Mouse (Mus musculus) midbrain, postnatal 0 days (tissue): ENCODE results near the gene Utrn. TPM values are rescaled to one million over a fixed set of nuclear protein-coding genes. Genes with fewer than 3 reads are reported as not detected.
A peak's percentile ranks its signal among the peaks of the same experiment; 100 is the strongest.

Experiments used
- ATAC-seq: fragments of 200-750 bp; cut with Nextera tagmentation; 2 replicates; pipeline ENCODE4 v1.8.0; 2017; ENCODE audit warnings: moderate number of reproducible peaks, mild to moderate bottlenecking, moderate TSS enrichment, moderate library complexity; ENCODE audit not compliant: low FRiP score
- DNase-seq: peaks from one replicate; pipeline ENCODE4 v3.0.0-alpha.2; 2015; ENCODE audit warnings: low spot score
- H3K27ac ChIP-seq: fragments of 300-500 bp; sonication (generic); 2 replicates; pipeline ENCODE4 v1.5.1; 2014; ENCODE audit warnings: low read depth, mild to moderate bottlenecking, low read length, mixed read lengths
- H3K27me3 ChIP-seq: fragments of 300-500 bp; sonication (generic); 2 replicates; pipeline ENCODE4 v1.6.1; 2014; ENCODE audit warnings: low read length, control low read depth, mixed read lengths; ENCODE audit not compliant: insufficient read depth
- H3K36me3 ChIP-seq: fragments of 300-500 bp; sonication (generic); 2 replicates; pipeline ENCODE4 v1.6.1; 2014; ENCODE audit warnings: low read length, control low read depth, mixed read lengths; ENCODE audit not compliant: insufficient read depth
- H3K4me1 ChIP-seq: fragments of 300-500 bp; sonication (generic); 2 replicates; pipeline ENCODE4 v1.6.1; 2014; ENCODE audit warnings: mild to moderate bottlenecking, control low read depth, antibody characterized with exemption, low read length, mixed read lengths; ENCODE audit not compliant: insufficient read depth
- H3K4me2 ChIP-seq: fragments of 300-500 bp; sonication (generic); 2 replicates; pipeline ENCODE4 v1.6.1; 2014; ENCODE audit warnings: low read depth, mild to moderate bottlenecking, low read length, mixed read lengths; ENCODE audit not compliant: poor library complexity, severe bottlenecking
- H3K4me3 ChIP-seq: fragments of 300-500 bp; sonication (generic); 2 replicates; pipeline ENCODE4 v1.5.1; 2014; ENCODE audit warnings: low read depth, mild to moderate bottlenecking, low read length, moderate library complexity
- H3K9ac ChIP-seq: fragments of 300-500 bp; sonication (generic); replicated peaks from 2 replicates; pipeline ENCODE4 v1.6.1; 2014; ENCODE audit warnings: mild to moderate bottlenecking, low read length, moderate library complexity, mixed read lengths; ENCODE audit not compliant: poor library complexity, severe bottlenecking
- H3K9me3 ChIP-seq: fragments of 300-500 bp; sonication (generic); 2 replicates; pipeline ENCODE4 v1.6.1; 2016; ENCODE audit warnings: low read length, control low read depth
- CTCF ChIP-seq: IDR thresholded peaks from 2 replicates; pipeline ENCODE4 v1.5.1; 2016; ENCODE audit warnings: antibody characterized with exemption, mild to moderate bottlenecking
- WGBS: fragments of 180-500 bp; shearing (Covaris S2); extraction: QIAGEN DNeasy Blood & Tissue Kit; methylation state at CpG from one replicate; pipeline ENCODE4 v1.1.7; 2014; 5-methylcytosine and 5-hydroxymethylcytosine counted together
- polyA plus RNA-seq: library from polyadenylated mRNA; unstranded; fragments of >200 nt; fragmentation: Nextera tagmentation; extraction: Ambion mirVana; gene quantifications from 2 replicates; pipeline ENCODE4 v1.2.1, GENCODE M21; 2015
- total RNA-seq: library from RNA; depleted of rRNA; stranded (reverse); fragments of >200 nt; gene quantifications from 2 replicates; pipeline ENCODE4 v1.2.3, GENCODE M21; 2014

Gene Utrn
- total and polyA plus RNA-seq, 2 experiments from 2014 or later = 15.4 to 20.6 TPM

DNA sequence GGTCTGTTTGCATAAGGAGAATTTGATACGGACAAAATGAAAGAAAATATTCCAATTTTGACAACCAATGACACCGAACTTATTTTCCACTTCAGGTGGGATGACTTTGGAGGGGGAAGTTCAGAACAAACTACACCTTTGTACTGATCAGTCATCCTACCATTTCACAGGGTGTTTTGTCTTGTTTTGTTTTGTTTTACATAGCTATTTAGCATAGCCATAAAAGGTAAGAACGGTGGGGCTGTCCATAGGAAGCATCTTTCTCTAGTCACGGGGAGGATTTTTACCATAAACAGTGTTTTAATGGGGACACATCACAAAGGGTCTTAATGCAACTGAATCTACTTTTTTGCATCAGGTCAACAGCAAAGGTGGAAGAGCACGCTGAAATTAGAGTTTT, 319.9 kb downstream of the Utrn start:
- no peak overlapping the region for H3K4me3 ChIP-seq
- no peaks in the 10 kb centered on the region for H3K36me3 ChIP-seq
- no peak overlapping the region; the same call in 1 of the 2 replicates for H3K4me2 ChIP-seq
- no peak for TF ChIP-seq CTCF
- no peaks in the 10 kb centered on the region for H3K27me3 ChIP-seq
- no peak for DNase-seq
- H3K9me3 ChIP-seq = no peaks in the 10 kb centered on the region
- WGBS = 27% methylated on average over 5 of the region's 5 CpGs
- ATAC-seq = no peak
- no peak overlapping the region for H3K9ac ChIP-seq
- H3K27ac ChIP-seq = no peak overlapping the region
- H3K4me1 ChIP-seq = peaks cover 7% of the 10 kb centered on the region

DNA sequence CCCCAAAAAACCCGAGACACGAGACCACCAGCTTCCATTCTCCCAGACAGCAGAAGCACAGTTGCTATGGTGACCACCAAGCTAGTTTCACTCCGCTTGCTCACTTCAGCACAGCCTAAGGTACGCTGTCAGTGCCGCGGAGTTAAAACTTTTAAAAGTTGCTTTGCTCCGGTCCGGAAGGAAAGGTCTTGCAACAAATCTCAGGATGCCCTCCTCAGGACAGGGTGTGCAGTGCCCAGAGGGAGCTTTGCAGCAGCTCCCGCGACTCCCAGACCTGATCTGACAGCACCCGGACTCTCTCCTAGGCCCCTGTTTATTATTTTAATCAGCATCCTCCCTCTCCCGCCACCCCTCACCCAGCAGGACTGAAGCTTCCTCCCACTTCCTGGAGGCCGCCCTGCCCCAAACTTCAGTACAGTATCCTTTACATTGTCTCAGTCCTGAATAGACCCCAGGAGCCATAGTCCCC, 320.5 kb downstream of the Utrn start:
- TF ChIP-seq CTCF = peak; percentile 28; the same call in 1 of the 2 replicates
- no peaks in the 10 kb centered on the region for H3K27me3 ChIP-seq
- peak overlapping the region; percentile 51 for H3K4me2 ChIP-seq
- peaks cover 7% of the 10 kb centered on the region for H3K4me1 ChIP-seq
- no peak overlapping the region for H3K9ac ChIP-seq
- H3K9me3 ChIP-seq = no peaks in the 10 kb centered on the region
- DNase-seq = peak; percentile 75
- H3K4me3 ChIP-seq = peak overlapping the region; percentile 25; the same call in 1 of the 2 replicates
- WGBS = 1% methylated on average over 13 of the region's 13 CpGs
- no peak overlapping the region for H3K27ac ChIP-seq
- H3K36me3 ChIP-seq = no peaks in the 10 kb centered on the region
- peak; percentile 83 for ATAC-seq

DNA sequence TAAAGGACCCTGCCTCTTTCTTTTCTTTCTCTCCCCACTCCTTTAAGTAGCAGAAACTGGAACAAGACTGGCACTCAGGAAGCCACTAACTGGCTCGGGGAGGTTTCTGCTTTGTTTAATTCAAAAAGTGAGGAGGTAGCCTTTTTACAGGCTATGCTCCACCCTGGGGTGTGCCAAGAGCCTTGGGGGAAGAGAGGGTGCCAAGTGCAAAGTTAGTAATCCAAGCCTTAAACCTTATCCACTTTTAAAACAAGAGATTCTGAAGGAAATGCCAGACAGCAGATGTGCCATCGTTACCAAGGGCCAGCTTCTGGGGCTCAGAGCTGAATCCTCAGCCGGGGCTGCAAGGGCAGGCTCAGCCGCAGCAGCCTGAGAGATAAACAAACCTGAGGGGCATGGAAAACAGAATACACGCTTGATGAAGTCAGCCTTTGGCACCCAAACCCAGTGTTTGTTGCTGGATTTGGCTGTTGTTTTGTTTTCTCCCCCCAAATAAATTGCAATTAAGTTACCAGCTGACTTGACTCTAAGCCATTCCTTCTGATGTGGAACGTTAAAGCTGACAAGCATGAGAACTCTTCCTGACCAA, 322.0 kb downstream of the Utrn start:
- H3K4me3 ChIP-seq = no peak overlapping the region
- ATAC-seq (no peak), DNase-seq (peak; percentile 50)
- H3K4me1 ChIP-seq = peaks cover 7% of the 10 kb centered on the region
- no peaks in the 10 kb centered on the region for H3K27me3 ChIP-seq
- no peak overlapping the region for H3K27ac ChIP-seq
- 43% methylated on average over 6 of the region's 6 CpGs for WGBS
- H3K4me2 ChIP-seq = peak overlapping the region; percentile 28; the same call in 1 of the 2 replicates
- TF ChIP-seq CTCF = no peak
- no peaks in the 10 kb centered on the region for H3K36me3 ChIP-seq
- H3K9ac ChIP-seq = no peak overlapping the region
- H3K9me3 ChIP-seq = no peaks in the 10 kb centered on the region

DNA sequence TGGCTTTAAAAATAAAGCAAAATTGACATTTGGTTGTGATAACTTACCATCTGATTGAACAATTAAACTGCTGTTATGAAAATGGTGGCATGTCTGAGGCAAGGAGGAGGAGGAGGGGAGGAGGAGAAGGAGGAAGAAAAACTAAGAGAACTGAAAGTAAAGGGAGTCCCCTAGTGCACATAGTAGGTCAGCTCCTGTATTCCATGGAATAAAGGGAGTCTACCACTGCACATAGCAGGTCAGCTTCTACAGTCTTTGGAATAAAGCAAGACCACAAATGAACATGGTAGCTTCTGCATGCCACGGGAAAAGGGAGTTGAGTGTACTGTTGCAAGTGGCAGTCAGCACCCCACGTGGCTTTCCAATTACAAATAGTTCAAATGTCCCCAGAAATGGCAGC, 323.7 kb downstream of the Utrn start:
- no peak overlapping the region for H3K4me3 ChIP-seq
- no peak overlapping the region for H3K9ac ChIP-seq
- no peaks in the 10 kb centered on the region for H3K36me3 ChIP-seq
- no peaks in the 10 kb centered on the region for H3K27me3 ChIP-seq
- peaks cover 4% of the 10 kb centered on the region for H3K4me1 ChIP-seq
- no peaks in the 10 kb centered on the region for H3K9me3 ChIP-seq
- WGBS = 84% methylated on average over 2 of the region's 2 CpGs
- TF ChIP-seq CTCF = no peak
- H3K4me2 ChIP-seq = no peak overlapping the region
- no peak for DNase-seq
- no peak for ATAC-seq
- H3K27ac ChIP-seq = no peak overlapping the region

DNA sequence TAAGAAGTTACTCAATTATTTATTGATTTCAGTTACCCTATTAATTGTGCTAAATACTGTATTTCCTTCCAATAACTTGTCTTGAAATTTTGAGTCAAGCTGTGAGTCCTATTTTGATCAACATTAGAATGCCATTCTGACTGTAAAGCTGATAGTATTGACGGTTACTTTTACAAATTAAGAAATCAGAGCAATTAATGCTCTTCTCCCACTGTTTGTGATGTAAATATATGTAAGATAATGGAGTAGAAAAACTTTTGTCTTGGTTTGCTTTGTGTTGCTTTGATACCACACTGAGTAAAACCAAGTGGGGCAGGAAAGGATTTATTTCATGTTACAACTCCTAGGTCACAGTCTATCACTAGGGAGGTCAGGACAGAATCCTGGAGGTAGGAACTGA, 327.4 kb downstream of the Utrn start:
- WGBS = 76% methylated on average over 1 of the region's 1 CpGs
- Histone ChIP-seq H3K4me2 (no peak overlapping the region), H3K9me3 (no peaks in the 10 kb centered on the region), H3K27ac (no peak overlapping the region), H3K4me1 (no peaks in the 10 kb centered on the region), H3K9ac (no peak overlapping the region), H3K36me3 (no peaks in the 10 kb centered on the region), H3K27me3 (no peaks in the 10 kb centered on the region), H3K4me3 (no peak overlapping the region)
- DNase-seq (no peak), ATAC-seq (no peak)
- no peak for TF ChIP-seq CTCF

DNA sequence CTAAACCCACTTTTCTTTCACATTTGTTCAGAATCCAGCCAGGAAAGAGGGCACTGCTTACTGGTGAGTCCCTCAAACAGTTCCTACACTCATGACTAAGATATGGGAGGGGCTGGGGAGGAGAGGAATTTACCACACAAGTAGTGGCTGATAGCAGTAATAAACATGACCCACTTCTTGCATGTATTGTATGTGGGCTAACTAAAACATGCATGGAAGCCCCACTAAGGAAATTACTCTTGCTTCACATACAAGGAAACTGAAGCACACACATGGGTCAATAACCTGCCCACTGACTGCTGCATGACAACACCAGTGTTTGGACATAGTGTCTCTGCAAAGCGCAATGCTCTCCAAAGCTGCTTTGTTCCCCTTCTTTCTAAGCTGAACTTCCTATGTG, 333.9 kb downstream of the Utrn start:
- no peak for TF ChIP-seq CTCF
- ATAC-seq = no peak

More for the DNA sequence above, 333.9 kb downstream of the Utrn start:
- H3K36me3 ChIP-seq = no peaks in the 10 kb centered on the region
- H3K4me3 ChIP-seq = no peak overlapping the region
- no peak for DNase-seq
- no peak overlapping the region for H3K9ac ChIP-seq
- H3K9me3 ChIP-seq = no peaks in the 10 kb centered on the region
- no peak overlapping the region for H3K4me2 ChIP-seq
- no peak overlapping the region for H3K27ac ChIP-seq
- no peaks in the 10 kb centered on the region for H3K27me3 ChIP-seq
- H3K4me1 ChIP-seq = no peaks in the 10 kb centered on the region
- 100% methylated on average over 1 of the region's 1 CpGs for WGBS
